Mouse (Mus musculus) embryonic facial prominence, embryonic 10.5 days (tissue): ENCODE results near the gene Etfb. TPM values are rescaled to one million over a fixed set of nuclear protein-coding genes. Genes with fewer than 3 reads are reported as not detected.

Experiments used
- DNase-seq: peaks from one replicate; pipeline ENCODE4 v3.0.0-alpha.2; 2017; ENCODE audit warnings: low spot score
- H3K27ac ChIP-seq: fragments of 300-500 bp; sonication (generic); replicated peaks from 2 replicates; pipeline ENCODE4 v1.5.1; 2016; ENCODE audit warnings: mild to moderate bottlenecking
- H3K27me3 ChIP-seq: fragments of 300-500 bp; sonication (generic); replicated peaks from 2 replicates; pipeline ENCODE4 v1.6.1; 2016; ENCODE audit warnings: low read depth, mild to moderate bottlenecking; ENCODE audit not compliant: poor library complexity, severe bottlenecking
- H3K36me3 ChIP-seq: fragments of 300-500 bp; sonication (generic); replicated peaks from 2 replicates; pipeline ENCODE4 v1.6.1; 2016; ENCODE audit warnings: mild to moderate bottlenecking, moderate library complexity
- H3K4me1 ChIP-seq: fragments of 300-500 bp; sonication (generic); 2 replicates; pipeline ENCODE4 v1.6.1; 2016
- H3K4me3 ChIP-seq: fragments of 300-500 bp; sonication (generic); 2 replicates; pipeline ENCODE4 v1.5.1; 2016; ENCODE audit warnings: mild to moderate bottlenecking, moderate library complexity
- H3K9me3 ChIP-seq: fragments of 300-500 bp; sonication (generic); 2 replicates; pipeline ENCODE4 v1.6.1; 2016; ENCODE audit warnings: mild to moderate bottlenecking
- WGBS: fragments of 180-500 bp; shearing (Covaris S2); methylation state at CpG from one replicate; pipeline ENCODE4 v1.1.7; 2016; 5-methylcytosine and 5-hydroxymethylcytosine counted together
- polyA plus RNA-seq: library from polyadenylated mRNA; unstranded; fragments of >200 nt; fragmentation: Nextera tagmentation; extraction: Ambion mirVana; gene quantifications from 2 replicates; pipeline ENCODE4 v1.2.1, GENCODE M21; 2016

Gene Etfb
- polyA plus RNA-seq, 1 experiment from 2014 or later, result 252 TPM

DNA sequence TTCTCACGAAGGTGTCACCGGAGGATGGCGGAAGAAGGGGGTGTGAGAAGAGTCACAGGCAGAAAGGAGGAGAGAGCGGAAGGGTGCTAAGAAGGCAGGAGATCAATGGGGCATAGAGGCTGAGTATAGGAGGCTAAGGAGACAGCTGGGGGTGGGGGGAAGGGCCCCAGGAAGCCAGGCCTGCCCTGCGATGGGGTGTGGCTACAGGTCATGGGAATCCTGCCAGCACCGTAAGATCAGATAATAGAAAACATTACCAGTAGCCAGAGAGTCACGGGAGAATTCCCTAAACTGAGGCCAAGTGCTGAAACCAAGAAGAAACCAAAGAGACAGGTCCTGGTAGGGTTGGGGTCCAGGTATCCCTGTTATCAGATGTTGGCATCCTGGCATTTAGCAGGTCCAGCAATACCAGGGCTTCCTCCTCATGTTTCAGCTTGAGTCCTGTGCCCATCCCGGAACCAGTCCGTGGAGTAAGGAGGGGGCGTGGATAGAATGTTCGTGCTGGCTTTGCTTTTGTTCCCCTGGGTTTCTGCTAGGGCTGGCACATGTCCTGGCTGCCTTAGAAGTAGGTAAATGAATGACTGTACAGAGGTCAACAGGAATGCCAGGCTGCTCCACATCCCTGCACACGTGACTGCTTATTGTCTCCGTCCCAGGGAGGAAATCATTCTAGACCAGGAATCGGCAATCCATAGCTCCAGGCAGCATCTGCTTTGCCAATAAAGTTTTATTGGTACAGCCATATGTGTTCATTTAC lies 9.9 kb downstream of the Etfb start:
- Histone ChIP-seq H3K4me1 (no peaks in the 10 kb centered on the region), H3K27ac (no peak overlapping the region), H3K27me3 (no peaks in the 10 kb centered on the region), H3K9me3 (no peaks in the 10 kb centered on the region), H3K4me3 (no peak overlapping the region), H3K36me3 (peaks cover 69% of the 10 kb centered on the region)
- 91% methylated on average over 14 of the region's 14 CpGs for WGBS
- DNase-seq, result no peak

DNA sequence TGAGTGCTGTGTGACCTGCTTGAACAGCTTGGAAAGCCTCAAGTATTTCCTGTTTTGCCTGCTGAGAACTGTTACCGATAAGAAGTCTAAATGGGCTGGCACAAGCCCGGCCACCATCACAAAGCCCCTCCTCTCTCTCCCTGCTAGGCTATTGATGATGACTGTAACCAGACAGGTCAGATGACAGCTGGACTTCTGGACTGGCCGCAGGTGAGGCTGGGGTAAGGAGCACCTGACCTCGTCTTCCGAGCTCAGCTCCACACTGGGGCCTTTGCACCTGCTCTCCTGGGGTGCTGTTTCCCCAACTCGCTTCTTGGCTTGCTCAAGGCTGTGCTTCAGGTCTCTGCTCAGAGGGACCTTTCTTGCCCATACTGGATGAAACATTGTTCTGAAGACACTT lies 10.5 kb downstream of the Etfb start:
- WGBS, result 92% methylated on average over 6 of the region's 6 CpGs
- no peak overlapping the region for H3K4me3 ChIP-seq
- no peaks in the 10 kb centered on the region for H3K9me3 ChIP-seq
- H3K27me3 ChIP-seq, result no peaks in the 10 kb centered on the region
- no peak overlapping the region for H3K27ac ChIP-seq
- H3K4me1 ChIP-seq, result no peaks in the 10 kb centered on the region
- peaks cover 69% of the 10 kb centered on the region for H3K36me3 ChIP-seq
- DNase-seq, result no peak

DNA sequence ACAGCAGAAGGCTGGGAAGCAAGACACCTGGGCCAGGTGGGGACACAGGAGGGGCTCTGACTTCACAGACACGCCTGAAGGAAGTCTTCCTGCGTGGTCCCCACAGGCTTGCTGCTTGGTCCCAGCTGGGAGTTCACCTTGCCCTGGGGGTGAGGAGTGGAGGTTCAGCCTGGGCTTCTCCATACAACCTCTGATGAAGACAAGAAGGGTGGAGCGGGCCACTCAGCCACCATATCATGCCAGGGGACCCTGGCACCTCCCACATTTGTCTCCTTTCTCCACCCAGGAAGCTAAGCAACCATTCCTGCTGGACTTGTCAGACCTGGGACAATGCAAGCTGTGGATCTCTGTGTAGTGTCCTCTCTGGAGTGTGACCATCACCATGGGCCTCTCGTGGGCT lies 19.0 kb downstream of the Etfb start, which contains the start of gene Vsig10l:
Gene Vsig10l, plus strand, starts transcription at position 301 of the 400 bp plus-strand sequence.
- H3K4me3 ChIP-seq, result no peak within 1 kb of the TSS
- H3K4me1 ChIP-seq, result peaks cover 18% of the 10 kb centered on the region
- H3K27me3 ChIP-seq, result peaks cover 54% of the 10 kb centered on the region
- 72% methylated on average over 4 of the region's 4 CpGs for WGBS
- H3K36me3 ChIP-seq, result peaks cover 2% of the 10 kb centered on the region; the same call in 1 of the 2 replicates
- H3K27ac ChIP-seq, result no peak within 1 kb of the TSS
- DNase-seq, result no peak
- H3K9me3 ChIP-seq, result 0 out of 2 replicates have a peak, but pooled peaks cover 2% of the 10 kb centered on the region

DNA sequence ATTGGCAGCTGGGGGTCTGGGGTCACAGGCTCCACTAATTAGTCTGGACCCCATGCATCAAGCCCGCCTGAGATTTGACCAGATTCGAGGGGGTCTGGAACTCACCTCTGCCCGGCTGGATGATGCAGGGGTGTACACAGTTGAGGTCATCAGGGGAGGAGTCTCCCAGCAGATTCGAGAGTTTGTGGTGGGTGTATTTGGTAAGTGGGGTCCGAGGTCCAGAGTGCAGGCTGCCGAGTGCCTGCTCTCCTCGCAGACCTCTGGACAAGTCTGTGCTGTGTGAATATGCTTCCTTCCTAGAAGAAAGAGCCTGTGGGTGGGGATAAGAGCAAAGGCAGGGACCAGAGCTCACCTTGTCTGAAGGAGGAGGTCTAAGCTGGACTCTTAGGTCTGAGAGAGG lies 20.1 kb downstream of the Etfb start:
- 86% methylated on average over 7 of the region's 7 CpGs for WGBS
- Histone ChIP-seq H3K4me3 (no peak overlapping the region), H3K4me1 (peaks cover 18% of the 10 kb centered on the region), H3K9me3 (0 out of 2 replicates have a peak, but pooled peaks cover 2% of the 10 kb centered on the region), H3K27ac (no peak overlapping the region), H3K36me3 (no peaks in the 10 kb centered on the region), H3K27me3 (peaks cover 55% of the 10 kb centered on the region)
- DNase-seq, result no peak

DNA sequence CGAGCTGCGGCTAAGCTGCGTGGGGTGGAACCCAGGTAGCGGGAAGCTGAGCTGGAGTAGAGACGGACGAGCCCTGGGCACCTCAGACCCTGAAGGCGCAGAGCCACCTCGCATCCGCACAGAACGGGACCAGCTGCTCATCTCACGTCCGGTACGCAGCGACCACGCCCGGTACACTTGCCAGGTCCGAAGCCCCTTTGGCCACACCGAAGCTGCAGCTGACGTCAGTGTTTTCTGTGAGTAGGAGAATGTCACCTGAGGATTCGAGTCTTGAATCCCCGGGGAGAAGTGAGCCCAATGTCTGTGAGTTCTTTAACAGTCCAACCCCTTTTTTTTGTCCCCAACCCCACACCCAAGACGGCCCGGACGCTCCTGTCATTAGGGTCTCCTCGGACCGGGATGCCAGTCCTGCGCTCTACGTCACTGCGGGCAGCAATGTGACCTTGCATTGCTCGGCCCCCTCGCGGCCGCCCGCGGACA lies 21.0 kb downstream of the Etfb start:
- Histone ChIP-seq H3K36me3 (no peaks in the 10 kb centered on the region), H3K9me3 (0 out of 2 replicates have a peak, but pooled peaks cover 2% of the 10 kb centered on the region), H3K4me1 (peaks cover 18% of the 10 kb centered on the region), H3K4me3 (peak overlapping the region; percentile 63), H3K27me3 (peaks cover 55% of the 10 kb centered on the region), H3K27ac (0 out of 2 replicates have a peak overlapping the region, but pooled peaks have one; percentile 14)
- no peak for DNase-seq
- 9% methylated on average over 35 of the region's 35 CpGs for WGBS

- peaks cover 55% of the 10 kb centered on the region for H3K27me3 ChIP-seq
- WGBS, result under 1% methylated on average over 33 of the region's 33 CpGs
- peak overlapping the region; percentile 63 for H3K4me3 ChIP-seq
- H3K9me3 ChIP-seq, result 0 out of 2 replicates have a peak, but pooled peaks cover 2% of the 10 kb centered on the region
- DNase-seq, result peak; percentile 86
- H3K36me3 ChIP-seq, result no peaks in the 10 kb centered on the region
- H3K4me1 ChIP-seq, result peaks cover 18% of the 10 kb centered on the region
- 0 out of 2 replicates have a peak overlapping the region, but pooled peaks have one; percentile 14 for H3K27ac ChIP-seq
Observed at GRCm38 (mm10) chr7:43465344-43466098, 21.6 kb downstream of the Etfb start.

GRCm38 (mm10) chr7:43466099-43466694 lies 22.3 kb downstream of the Etfb start:
- DNase-seq, result peak; percentile 89
- WGBS, result under 1% methylated on average over 33 of the region's 33 CpGs
- Histone ChIP-seq H3K9me3 (0 out of 2 replicates have a peak, but pooled peaks cover 2% of the 10 kb centered on the region), H3K36me3 (no peaks in the 10 kb centered on the region), H3K27me3 (peaks cover 55% of the 10 kb centered on the region), H3K27ac (0 out of 2 replicates have a peak overlapping the region, but pooled peaks have one; percentile 10), H3K4me3 (peak overlapping the region; percentile 63), H3K4me1 (peaks cover 18% of the 10 kb centered on the region)

DNA sequence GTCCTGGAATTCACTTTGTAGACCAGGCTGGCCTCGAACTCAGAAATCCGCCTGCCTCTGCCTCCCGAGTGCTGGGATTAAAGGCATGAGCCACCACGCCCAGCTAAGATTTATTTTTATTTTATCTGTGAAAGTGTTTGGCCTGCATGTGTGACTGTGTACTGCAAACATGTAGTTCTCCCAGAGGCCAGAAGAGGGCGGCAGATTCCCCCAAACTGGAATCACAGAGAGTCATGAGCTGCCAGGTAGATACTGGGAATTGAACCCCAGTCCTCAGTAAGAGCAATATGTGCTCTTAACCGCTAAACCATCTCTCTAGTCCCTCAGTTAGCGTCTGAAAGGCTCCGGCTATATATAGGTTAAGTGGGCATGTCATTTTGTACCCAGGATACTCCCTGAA lies 26.5 kb downstream of the Etfb start:
- peak; percentile 69 for DNase-seq
- Histone ChIP-seq H3K4me1 (peaks cover 9% of the 10 kb centered on the region), H3K27ac (no peak overlapping the region), H3K27me3 (peaks cover 45% of the 10 kb centered on the region), H3K36me3 (no peaks in the 10 kb centered on the region), H3K9me3 (0 out of 2 replicates have a peak, but pooled peaks cover under 1% of the 10 kb centered on the region), H3K4me3 (no peak overlapping the region)
- 40% methylated on average over 8 of the region's 8 CpGs for WGBS

- peaks cover 15% of the 10 kb centered on the region for H3K4me1 ChIP-seq
- H3K36me3 ChIP-seq, result no peaks in the 10 kb centered on the region; the same call in 1 of the 2 replicates
- H3K4me3 ChIP-seq, result no peak overlapping the region
- no peak overlapping the region for H3K27ac ChIP-seq
- 6% methylated on average over 23 of the region's 23 CpGs for WGBS
- no peaks in the 10 kb centered on the region for H3K9me3 ChIP-seq
- peak; percentile 44 for DNase-seq
- peaks cover 66% of the 10 kb centered on the region for H3K27me3 ChIP-seq
Observed at GRCm38 (mm10) chr7:43475706-43476105, 31.8 kb downstream of the Etfb start.

DNA sequence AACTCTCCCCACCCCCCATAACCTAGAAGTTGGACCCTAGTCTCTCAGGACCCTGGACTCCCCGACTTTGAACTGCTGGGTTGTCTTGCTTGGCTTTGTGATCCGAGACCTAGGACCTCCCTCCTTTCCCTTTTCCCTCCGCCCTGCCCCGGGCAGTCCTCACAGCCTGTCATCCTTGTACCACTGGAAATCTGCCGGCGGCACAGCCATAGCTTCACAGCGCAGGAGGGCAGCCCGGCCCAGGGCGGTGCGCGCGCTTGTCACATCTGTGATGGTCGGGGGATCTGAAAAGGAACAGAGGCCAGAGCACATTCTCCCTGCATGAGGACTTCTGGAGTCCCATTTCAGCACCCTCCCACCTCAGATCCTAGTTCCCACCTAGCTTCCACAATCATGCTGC lies 32.5 kb downstream of the Etfb start:
- H3K27me3 ChIP-seq, result peaks cover 66% of the 10 kb centered on the region
- WGBS, result 4% methylated on average over 13 of the region's 13 CpGs
- peak; percentile 67 for DNase-seq

DNA sequence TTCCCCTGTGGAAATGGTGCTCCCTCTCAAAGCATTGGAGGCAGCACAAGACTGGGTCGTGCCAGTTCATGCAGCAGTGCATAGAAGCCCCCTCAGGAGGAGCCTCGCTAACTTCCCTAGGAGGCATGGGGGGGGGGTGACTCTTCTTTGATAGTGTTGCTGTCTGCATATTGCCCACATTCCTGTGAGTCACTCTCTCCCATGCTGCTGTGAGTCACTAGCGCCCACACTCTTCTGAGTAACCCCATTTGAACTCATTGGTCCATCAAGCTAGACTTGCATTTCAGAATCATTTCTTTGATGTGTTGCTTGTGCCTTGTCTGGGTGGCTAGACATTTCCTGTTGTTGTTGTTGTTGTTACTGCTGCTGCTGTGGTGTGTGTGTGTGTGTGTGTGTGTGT lies 37.3 kb downstream of the Etfb start:
- H3K9me3 ChIP-seq, result no peaks in the 10 kb centered on the region
- peaks cover 17% of the 10 kb centered on the region for H3K4me1 ChIP-seq
- WGBS, result 72% methylated on average over 3 of the region's 3 CpGs
- H3K27ac ChIP-seq, result no peak overlapping the region
- no peaks in the 10 kb centered on the region; the same call in 1 of the 2 replicates for H3K36me3 ChIP-seq
- DNase-seq, result no peak
- no peak overlapping the region for H3K4me3 ChIP-seq
- H3K27me3 ChIP-seq, result peaks cover 37% of the 10 kb centered on the region

More for the DNA sequence above, 32.5 kb downstream of the Etfb start:
- H3K9me3 ChIP-seq, result no peaks in the 10 kb centered on the region
- H3K27ac ChIP-seq, result no peak overlapping the region
- no peaks in the 10 kb centered on the region; the same call in 1 of the 2 replicates for H3K36me3 ChIP-seq
- H3K4me1 ChIP-seq, result peaks cover 15% of the 10 kb centered on the region
- peak overlapping the region; percentile 32; the same call in 1 of the 2 replicates for H3K4me3 ChIP-seq
